Mouse (Mus musculus) stomach, postnatal 0 days (tissue): ENCODE data around the gene Tlnrd1.

Source experiments
- CTCF ChIP-seq: IDR thresholded peaks from 2 replicates; pipeline ENCODE4 v1.5.1; 2016; ENCODE audit warnings: antibody characterized with exemption, low read depth, mild to moderate bottlenecking, moderate library complexity
- EP300 ChIP-seq: optimal IDR thresholded peaks from 2 replicates; pipeline ENCODE3; 2016; ENCODE audit warnings: antibody characterized with exemption

DNA sequence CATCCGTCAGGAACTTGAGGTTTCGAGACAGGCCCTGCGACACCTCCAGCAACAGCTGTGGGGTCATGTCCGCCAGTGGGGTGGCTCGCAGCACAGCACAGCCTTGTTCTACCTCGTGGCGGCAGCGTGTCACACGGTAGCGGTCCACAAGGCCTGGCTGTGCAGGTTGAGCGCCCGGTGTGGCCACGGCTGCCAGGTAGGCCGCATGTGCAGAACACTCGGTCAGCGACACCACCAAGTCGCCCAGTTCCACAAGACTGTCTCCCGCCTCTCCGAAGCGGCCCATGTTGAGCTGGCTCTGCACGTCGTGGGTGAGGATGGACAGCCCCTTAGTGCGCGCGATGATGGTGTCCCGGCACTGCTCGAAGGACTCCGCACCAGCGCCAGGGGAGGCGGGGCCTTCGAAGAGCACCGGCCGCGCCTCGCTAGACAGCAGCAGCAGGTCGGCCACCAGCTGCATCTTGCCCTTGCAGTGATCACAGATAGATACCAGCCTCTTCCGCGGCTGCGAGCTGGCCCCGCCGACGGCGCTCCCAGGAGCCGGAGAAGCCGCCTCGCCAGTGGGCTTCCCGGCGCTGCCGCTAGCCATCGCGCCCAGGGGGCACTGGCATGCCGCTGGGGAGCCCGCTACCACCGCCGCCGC is 1.4 kb downstream of the Tlnrd1 start:
- TF ChIP-seq EP300 (no peak), CTCF (no peak)
